Mouse (Mus musculus) forebrain, embryonic 16.5 days (tissue): ENCODE measurements at regions not wholly inside any gene's neighbourhood (a gene's known extent, or its start where the extent isn't known, plus 50 kb on each side); places are given as distances from the start of the nearest gene placed in this dataset.
"Not testable (repeated sequence)": the region's sequence is repeated elsewhere in the genome, so short reads cannot be mapped to it uniquely, and the experiment has no call there.

Source experiments
- ATAC-seq: fragments of 200-750 bp; cut with Nextera tagmentation; 2 replicates; pipeline ENCODE4 v1.8.0; 2017; ENCODE audit warnings: mild to moderate bottlenecking, moderate library complexity
- H3K27ac ChIP-seq: fragments of 300-500 bp; sonication (generic); 2 replicates; pipeline ENCODE4 v1.5.1; 2014; ENCODE audit warnings: low read length, control low read depth
- H3K27me3 ChIP-seq: fragments of 300-500 bp; sonication (generic); replicated peaks from 2 replicates; pipeline ENCODE4 v1.6.1; 2014; ENCODE audit warnings: low read length; ENCODE audit not compliant: control insufficient read depth, insufficient read depth
- H3K36me3 ChIP-seq: fragments of 300-500 bp; sonication (generic); 2 replicates; pipeline ENCODE4 v1.6.1; 2014; ENCODE audit not compliant: control insufficient read depth, insufficient read depth
- H3K4me1 ChIP-seq: fragments of 300-500 bp; sonication (generic); replicated peaks from 2 replicates; pipeline ENCODE4 v1.6.1; 2014; ENCODE audit warnings: low read length; ENCODE audit not compliant: control insufficient read depth, insufficient read depth
- H3K4me2 ChIP-seq: fragments of 300-500 bp; sonication (generic); 2 replicates; pipeline ENCODE4 v1.6.1; 2014; ENCODE audit warnings: mild to moderate bottlenecking, low read length, control low read depth
- H3K4me3 ChIP-seq: fragments of 300-500 bp; sonication (generic); replicated peaks from 2 replicates; pipeline ENCODE4 v1.5.1; 2014; ENCODE audit warnings: mild to moderate bottlenecking, low read length, control low read depth
- H3K9ac ChIP-seq: fragments of 300-500 bp; sonication (generic); replicated peaks from 2 replicates; pipeline ENCODE4 v1.6.1; 2014; ENCODE audit warnings: low read depth, low read length, control low read depth
- H3K9me3 ChIP-seq: fragments of 300-500 bp; sonication (generic); 2 replicates; pipeline ENCODE4 v1.6.1; 2016; ENCODE audit warnings: low read length; ENCODE audit not compliant: control insufficient read depth
- WGBS: fragments of 180-500 bp; shearing (Covaris S2); extraction: QIAGEN DNeasy Blood & Tissue Kit; methylation state at CpG from one replicate; pipeline ENCODE4 v1.1.7; 2014; 5-methylcytosine and 5-hydroxymethylcytosine counted together

- Histone ChIP-seq H3K36me3 (no peaks in the 10 kb centered on the region), H3K9ac (no peak overlapping the region), H3K4me3 (no peak overlapping the region), H3K4me1 (no peaks in the 10 kb centered on the region), H3K27ac (no peak overlapping the region), H3K9me3 (no peaks in the 10 kb centered on the region), H3K4me2 (no peak overlapping the region), H3K27me3 (no peaks in the 10 kb centered on the region)
- ATAC-seq, result no peak
- WGBS, result 82% methylated on average over 2 of the region's 2 CpGs
Measured at GRCm38 (mm10) chr15:32749971-32750370, 505.4 kb downstream of the Sema5a start.

DNA sequence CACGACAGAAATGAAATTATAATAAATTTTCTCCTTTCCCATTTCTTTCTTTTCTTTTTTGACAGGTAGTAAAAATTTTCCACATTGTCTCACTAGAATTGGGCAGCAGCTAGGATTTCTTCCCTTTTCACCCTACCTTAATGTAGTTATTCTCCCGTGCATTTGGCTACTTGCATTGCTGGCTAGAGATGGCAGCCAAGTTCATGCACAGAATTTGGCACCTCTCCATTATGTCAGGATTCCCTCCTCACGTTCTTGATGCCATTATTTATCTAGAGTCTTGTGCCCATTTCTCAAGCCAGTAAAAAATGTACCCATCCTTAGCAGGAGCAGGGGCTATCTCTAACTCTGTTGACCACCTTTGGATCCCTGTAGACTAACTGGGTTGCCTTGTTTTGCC lies 507.4 kb downstream of the Sema5a start:
- ATAC-seq, result no peak
- Histone ChIP-seq H3K27me3 (no peaks in the 10 kb centered on the region), H3K36me3 (no peaks in the 10 kb centered on the region), H3K9ac (no peak overlapping the region), H3K27ac (no peak overlapping the region), H3K9me3 (no peaks in the 10 kb centered on the region), H3K4me3 (no peak overlapping the region), H3K4me1 (no peaks in the 10 kb centered on the region), H3K4me2 (no peak overlapping the region)
- WGBS, result 54% methylated on average over 3 of the region's 3 CpGs

DNA sequence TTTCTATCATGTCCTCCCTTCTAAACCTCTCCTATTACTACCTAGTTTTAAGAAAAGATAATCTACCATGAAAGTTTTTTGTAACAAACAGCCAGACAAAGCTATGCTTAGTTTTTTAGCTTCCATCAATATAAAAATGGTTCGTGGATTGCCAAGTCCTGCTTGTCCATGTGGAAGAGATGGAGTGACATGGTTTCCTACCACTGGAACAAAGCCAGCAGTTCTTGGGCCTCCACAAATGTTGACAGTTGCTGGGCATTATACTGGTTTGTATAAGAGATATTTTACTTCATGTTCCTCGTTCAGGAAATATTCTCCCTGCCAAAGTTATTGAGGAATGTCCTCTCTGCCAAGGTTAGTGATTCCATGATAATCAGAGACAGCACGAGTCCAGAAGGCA lies 515.5 kb downstream of the Sema5a start:
- Histone ChIP-seq H3K9me3 (no peaks in the 10 kb centered on the region), H3K27me3 (no peaks in the 10 kb centered on the region), H3K4me2 (no peak overlapping the region), H3K4me3 (no peak overlapping the region), H3K27ac (no peak overlapping the region), H3K4me1 (no peaks in the 10 kb centered on the region), H3K36me3 (no peaks in the 10 kb centered on the region), H3K9ac (no peak overlapping the region)
- no peak for ATAC-seq
- 67% methylated on average over 3 of the region's 3 CpGs for WGBS

DNA sequence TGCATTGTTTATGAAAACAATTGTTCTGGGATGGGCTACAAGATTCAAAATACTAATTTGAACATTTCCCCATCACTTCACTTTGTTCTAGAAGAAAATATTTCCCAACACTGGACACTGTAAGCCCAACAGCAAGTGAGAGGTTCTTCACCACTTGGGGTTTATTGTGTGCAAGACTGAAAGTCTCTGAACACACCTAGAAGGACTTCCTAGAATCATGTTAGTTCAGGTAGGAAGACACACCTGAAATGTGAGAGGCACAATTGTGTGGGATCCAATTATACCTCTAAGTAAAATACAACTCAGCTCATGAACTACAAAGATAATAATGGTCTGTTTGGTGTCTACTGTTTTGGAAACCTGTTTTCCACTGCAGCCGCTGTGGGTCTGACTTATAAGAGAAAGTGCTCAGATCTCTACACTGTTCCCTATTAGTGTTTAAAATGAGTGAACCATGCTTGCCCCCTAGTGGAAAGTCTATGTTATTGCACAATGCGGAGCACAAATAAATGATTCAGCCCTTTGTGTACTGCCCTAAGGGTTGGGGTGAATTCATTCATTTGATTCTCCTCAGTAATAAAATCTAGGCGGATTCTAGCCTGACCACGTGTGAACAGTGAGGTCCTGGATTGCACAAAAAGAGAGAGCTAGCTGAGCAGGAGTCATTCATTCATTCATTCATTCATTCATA lies 521.5 kb downstream of the Sema5a start:
- Histone ChIP-seq H3K27me3 (no peaks in the 10 kb centered on the region), H3K36me3 (no peaks in the 10 kb centered on the region), H3K9me3 (no peaks in the 10 kb centered on the region), H3K4me1 (no peaks in the 10 kb centered on the region), H3K4me2 (no peak overlapping the region), H3K9ac (no peak overlapping the region; the same call in 1 of the 2 replicates), H3K4me3 (no peak overlapping the region), H3K27ac (no peak overlapping the region)
- peak; percentile 95 for ATAC-seq
- 1% methylated on average over 4 of the region's 4 CpGs for WGBS

DNA sequence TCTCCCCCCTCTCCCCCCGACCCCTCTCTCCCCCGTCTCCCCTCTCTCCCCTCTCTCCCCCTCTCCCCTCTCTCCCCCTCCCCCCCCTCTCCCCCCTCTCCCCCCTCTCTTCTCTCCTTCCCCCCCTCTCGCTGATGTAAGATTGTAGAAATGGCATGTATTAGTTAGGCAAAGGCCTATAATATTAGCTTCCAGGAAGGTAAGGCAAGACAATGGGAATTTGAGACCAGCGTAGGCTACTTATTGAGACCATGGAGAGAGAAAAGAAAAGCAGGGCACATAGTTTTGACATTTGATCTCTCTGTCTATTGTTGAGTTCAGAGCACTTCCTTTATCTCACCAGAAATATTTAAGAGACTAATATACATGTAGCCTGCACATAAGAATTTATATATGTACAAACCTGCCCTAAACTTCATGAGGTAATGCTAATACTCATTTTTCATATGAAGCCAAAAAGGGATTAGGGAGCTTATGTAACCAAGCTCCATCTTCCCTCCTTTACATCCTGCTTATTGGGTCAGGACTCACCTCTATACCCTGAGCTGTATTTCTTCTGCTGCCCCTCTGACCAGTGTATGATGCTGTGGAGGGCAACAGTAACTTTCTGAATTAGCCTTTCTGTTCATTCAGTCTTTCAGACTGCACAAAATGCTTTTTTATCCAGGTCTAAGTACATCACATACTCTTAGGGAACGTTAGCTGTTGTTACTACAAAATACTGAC lies 522.3 kb downstream of the Sema5a start:
- 42% methylated on average over 3 of the region's 5 CpGs for WGBS
- Histone ChIP-seq H3K4me2 (no peak overlapping the region), H3K4me1 (no peaks in the 10 kb centered on the region), H3K27ac (no peak overlapping the region), H3K36me3 (no peaks in the 10 kb centered on the region), H3K9me3 (no peaks in the 10 kb centered on the region), H3K9ac (no peak overlapping the region), H3K4me3 (no peak overlapping the region), H3K27me3 (no peaks in the 10 kb centered on the region)
- ATAC-seq, result 0 out of 2 replicates have a peak, but pooled peaks have one; percentile 26

DNA sequence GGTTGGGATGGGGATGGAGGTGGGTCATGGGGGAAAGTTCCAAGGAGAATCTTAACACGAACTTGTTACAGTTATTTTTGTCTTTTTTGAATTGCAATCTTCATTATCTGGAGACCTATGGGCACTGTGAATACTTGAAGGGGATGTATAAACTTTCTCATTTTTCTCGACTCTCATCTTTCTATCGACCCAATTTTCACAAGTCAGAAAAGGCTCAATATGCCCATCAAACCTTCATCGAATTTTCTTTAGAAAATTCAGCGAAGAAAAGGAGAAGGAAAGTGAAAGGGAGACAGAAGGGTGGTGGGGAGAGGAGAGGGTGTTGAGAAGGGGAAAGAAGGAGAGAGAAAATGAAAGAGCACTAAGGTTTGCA lies 533.6 kb downstream of the Sema5a start:
- not testable (repeated sequence) for H3K4me2 ChIP-seq, H3K4me1 ChIP-seq, H3K27ac ChIP-seq, H3K9ac ChIP-seq, H3K36me3 ChIP-seq, H3K9me3 ChIP-seq, ATAC-seq, H3K27me3 ChIP-seq, H3K4me3 ChIP-seq
- 22% methylated on average over 5 of the region's 5 CpGs for WGBS

DNA sequence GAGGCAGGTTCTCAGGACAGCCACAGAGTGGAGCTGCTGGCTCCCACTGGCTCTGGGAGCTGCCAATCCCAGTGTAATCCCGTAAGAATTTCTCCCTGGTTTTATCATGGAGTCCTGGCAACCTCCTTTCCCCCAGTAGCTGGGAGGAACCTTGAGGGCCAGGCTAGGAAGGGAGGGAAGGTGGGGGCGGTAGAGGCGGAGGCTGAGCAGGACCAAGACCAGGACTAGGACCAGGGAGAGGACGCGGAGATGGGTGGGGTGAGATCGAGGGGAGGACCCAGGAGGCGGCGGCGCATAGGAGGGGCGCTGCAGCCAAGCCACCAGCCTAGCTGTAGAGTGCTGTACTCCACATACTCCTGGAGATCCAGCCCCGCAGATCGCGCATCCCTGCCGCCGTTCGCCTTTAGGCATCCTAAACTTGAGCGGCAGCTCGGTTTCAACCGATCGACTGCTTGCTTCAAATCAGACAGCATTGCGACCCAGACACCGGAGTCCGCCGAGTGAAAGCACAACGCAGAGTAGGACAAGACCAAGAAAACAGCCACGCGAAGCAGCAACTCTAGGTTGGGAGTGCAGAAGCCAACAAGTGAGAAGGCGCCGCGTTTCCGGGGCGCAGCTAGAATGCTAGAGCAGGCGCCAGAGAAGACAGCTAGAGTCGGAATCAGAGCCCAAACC lies 534.1 kb downstream of the Sema5a start:
- peak overlapping the region; percentile 53 for H3K9ac ChIP-seq
- WGBS, result under 1% methylated on average over 33 of the region's 34 CpGs
- H3K4me1 ChIP-seq, H3K36me3 ChIP-seq, H3K27me3 ChIP-seq, H3K9me3 ChIP-seq: not testable (repeated sequence)
- H3K4me3 ChIP-seq, result peak overlapping the region; percentile 62
- H3K27ac ChIP-seq, result peak overlapping the region; percentile 41
- H3K4me2 ChIP-seq, result peak overlapping the region; percentile 77
- peak; percentile 97 for ATAC-seq

DNA sequence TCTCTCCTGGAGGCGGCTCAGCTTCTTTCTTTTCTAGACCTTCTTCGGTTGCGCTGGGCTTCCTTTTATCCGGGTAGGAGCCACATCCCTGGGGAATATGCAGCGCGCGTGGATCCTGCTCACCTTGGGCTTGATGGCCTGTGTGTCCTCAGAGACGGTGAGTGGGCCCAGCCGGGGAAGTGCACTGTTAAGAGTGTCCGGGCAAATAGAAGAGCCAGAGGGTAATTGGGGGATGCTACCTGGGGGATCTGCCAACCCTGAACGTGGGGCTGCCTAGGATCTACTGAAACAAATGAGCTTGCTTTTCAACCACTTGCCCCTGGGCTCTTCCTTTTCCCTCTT lies 534.6 kb downstream of the Sema5a start:
- H3K4me3 ChIP-seq, result peak overlapping the region; percentile 62
- H3K4me2 ChIP-seq, result peak overlapping the region; percentile 77
- ATAC-seq, H3K4me1 ChIP-seq, H3K9me3 ChIP-seq, H3K27ac ChIP-seq, H3K36me3 ChIP-seq, H3K27me3 ChIP-seq: not testable (repeated sequence)
- H3K9ac ChIP-seq, result peak overlapping the region; percentile 53
- WGBS, result 8% methylated on average over 11 of the region's 11 CpGs

DNA sequence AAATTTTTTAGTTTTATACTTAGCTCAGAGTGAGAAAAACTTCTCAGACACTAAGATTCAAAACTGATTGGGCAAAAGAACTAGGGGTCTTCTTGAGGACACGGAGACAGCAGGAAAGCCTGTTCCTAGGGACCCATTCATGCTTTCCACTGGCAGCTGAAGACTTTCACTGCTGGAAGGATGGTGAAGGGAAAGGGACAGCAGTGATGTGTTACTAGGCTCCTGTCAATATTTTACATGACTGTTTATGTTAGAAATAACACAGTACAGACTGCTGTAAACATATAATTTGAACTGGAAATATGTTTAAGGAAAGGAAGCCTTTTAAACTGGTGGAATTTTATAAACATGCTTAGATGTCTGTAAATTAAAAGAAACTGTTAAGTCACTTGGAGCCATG lies 537.0 kb downstream of the Sema5a start:
- not testable (repeated sequence) for H3K9me3 ChIP-seq, H3K36me3 ChIP-seq, H3K27ac ChIP-seq, H3K4me1 ChIP-seq, H3K9ac ChIP-seq, H3K4me2 ChIP-seq, H3K4me3 ChIP-seq, H3K27me3 ChIP-seq, ATAC-seq
- 45% methylated on average over 1 of the region's 1 CpGs for WGBS
